Mouse (Mus musculus): ENCODE measurements at regions not wholly inside any gene's neighbourhood (a gene's known extent, or its start where the extent isn't known, plus 50 kb on each side); places are given as distances from the start of the nearest gene placed in this dataset.

DNA sequence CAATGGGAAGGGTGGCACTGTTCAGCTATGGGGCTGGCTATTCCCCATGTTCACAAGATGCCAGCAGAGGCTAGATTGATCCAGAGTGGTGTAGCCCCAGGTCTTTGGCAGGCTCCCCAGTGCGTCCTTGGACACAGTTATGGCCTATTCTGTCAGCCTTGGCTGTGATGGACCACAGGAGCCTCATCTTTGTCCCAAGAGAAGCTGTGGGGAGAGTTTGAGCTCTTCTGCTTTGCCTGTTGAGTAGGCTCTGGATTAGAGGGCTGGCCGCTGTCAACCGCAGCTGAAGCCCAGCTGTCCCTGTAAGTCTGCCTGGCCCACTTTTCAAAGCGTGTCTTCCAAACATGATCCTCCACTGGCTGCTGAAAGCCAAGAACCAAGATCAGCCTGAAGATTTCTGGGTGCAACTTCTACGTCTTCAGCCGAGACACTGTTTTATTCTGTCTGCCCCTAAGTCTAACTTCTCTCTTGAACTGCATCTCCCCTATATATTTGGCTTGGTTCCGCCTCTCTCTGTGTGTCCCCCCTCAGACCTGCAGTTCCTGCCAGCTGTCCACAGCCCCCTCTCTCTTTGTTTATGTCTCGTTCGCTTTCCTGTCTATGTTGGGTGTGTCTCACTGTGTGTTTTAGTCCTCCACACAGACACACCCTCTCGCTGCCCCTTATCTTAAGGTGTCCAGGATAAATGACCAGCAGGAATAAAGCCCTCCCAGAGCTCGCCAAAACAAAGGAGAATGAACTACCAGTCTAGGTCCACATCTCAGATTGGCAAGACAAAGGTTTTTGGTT is 56.7 kb upstream of the Dlg1 start:
- no peak for DNase-seq (ENCODE audit: low read depth)
- TF ChIP-seq POLR2A (IDR thresholded peaks at IDR 0.05; ENCODE audit: borderline replicate concordance, extremely low read depth, insufficient read depth, insufficient read length, poor library complexity, severe bottlenecking) = no peak
- TF ChIP-seq CTCF (IDR thresholded peaks at IDR 0.05; ENCODE audit: borderline replicate concordance, extremely low read depth, insufficient read depth, insufficient read length) = no peak

DNA sequence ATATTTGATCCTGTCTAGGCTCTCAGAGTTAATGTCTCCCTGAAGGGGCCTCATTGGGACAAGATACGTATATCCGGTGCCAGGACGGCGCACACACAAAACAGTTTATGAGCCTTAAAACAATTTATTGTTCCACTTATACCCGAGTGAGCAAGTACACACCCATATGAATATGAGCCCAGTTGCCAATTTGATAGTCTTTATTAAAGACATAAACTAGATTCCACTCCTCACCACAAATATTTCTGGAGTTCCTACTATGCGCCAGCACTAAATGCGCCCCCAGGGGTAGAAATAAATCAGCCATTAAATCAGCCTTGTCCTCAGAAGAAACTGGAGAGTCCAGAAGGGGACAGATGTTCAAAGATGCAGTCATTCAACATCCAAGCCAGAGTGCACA is 54.3 kb upstream of the Dlg1 start:
- TF ChIP-seq CTCF (IDR thresholded peaks at IDR 0.05; ENCODE audit: borderline replicate concordance, extremely low read depth, insufficient read depth, insufficient read length) (no peak), POLR2A (IDR thresholded peaks at IDR 0.05; ENCODE audit: borderline replicate concordance, extremely low read depth, insufficient read depth, insufficient read length, poor library complexity, severe bottlenecking) (no peak)
- DNase-seq (ENCODE audit: low read depth) = no peak

DNA sequence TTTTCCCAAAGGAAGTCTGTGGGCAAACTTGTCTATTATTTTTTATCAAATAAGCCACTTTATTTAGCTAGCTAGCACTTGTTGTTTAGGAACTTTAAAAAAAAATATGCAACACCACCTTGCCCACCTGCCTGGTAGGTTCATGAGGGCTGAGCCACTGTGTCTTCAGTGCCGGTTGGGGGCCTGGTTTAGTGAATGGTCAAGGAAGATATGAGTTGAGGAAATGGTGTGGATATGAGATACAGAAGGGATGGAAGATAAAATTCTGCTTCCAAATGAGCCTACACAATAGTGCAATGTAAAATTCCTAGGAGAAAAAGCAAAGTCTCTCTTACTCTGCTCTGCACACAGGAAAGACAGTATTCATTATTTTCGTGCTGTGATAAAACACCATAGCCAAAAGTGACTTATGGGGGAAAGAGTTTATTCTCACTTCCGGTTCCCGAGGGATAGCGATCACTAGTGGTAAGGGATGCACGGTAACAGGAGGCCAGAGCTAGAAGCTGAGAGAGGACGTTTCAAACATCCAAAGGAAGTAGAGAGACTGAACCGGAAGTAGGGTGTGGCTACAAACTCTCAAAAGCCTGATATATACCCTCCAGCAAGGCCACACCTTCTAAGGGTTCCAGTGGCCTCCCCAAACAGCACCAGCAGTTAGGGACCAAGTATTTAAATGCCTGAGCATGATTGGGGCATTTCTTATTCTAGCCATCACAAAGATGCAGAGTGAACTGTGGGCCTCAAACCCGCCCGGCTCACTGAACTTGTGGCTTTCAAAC is 53.7 kb upstream of the Dlg1 start:
- TF ChIP-seq POLR2A (IDR thresholded peaks at IDR 0.05; ENCODE audit: borderline replicate concordance, extremely low read depth, insufficient read depth, insufficient read length, poor library complexity, severe bottlenecking) (no peak), CTCF (IDR thresholded peaks at IDR 0.05; ENCODE audit: borderline replicate concordance, extremely low read depth, insufficient read depth, insufficient read length) (no peak)
- DNase-seq (ENCODE audit: low read depth) = no peak
